Mouse (Mus musculus) liver, embryonic 14.5 days (tissue): ENCODE measurements at regions not wholly inside any gene's neighbourhood (a gene's known extent, or its start where the extent isn't known, plus 50 kb on each side); places are given as distances from the start of the nearest gene placed in this dataset.

Experiments
- CTCF ChIP-seq: IDR thresholded peaks from 2 replicates; pipeline ENCODE4 v1.5.1; 2016; ENCODE audit warnings: antibody characterized with exemption, low read depth, control low read depth
- EP300 ChIP-seq: IDR thresholded peaks from 2 replicates; pipeline ENCODE4 v1.6.1; 2016; ENCODE audit warnings: antibody characterized with exemption, low read depth

DNA sequence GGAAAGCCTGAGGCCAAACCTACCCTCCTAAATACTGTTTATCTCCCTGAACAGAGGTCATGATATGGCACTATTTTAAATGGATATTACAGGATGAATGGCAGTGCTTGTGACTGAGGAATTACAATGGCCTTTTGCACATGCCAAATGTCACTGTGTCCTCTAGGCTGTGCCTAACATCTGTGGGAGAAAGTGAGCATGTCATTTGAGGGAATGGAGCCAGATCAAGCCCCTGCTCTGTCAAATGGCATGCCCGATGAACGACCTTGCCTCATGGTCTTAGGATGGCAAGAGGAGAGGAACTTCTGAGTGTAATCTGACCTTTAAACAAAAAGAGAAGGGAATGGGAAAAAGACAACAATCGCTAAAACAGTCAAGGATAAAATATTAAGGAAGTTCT, 827.0 kb downstream of the Gsdmc2 start:
- TF ChIP-seq EP300: no peak
- TF ChIP-seq CTCF: no peak
